Mouse (Mus musculus): ENCODE data around the gene Cog4. TPM values are rescaled to one million over a fixed set of nuclear protein-coding genes. Genes with fewer than 3 reads are reported as not detected.
A peak's percentile ranks its signal among the peaks of the same experiment; 100 is the strongest.
"Not testable (repeated sequence)": the region's sequence is repeated elsewhere in the genome, so short reads cannot be mapped to it uniquely, and the experiment has no call there.

Cog4 gene
- total and polyA plus RNA-seq, 3 experiments: 24.9 to 35.2 (median 27.5) TPM

DNA sequence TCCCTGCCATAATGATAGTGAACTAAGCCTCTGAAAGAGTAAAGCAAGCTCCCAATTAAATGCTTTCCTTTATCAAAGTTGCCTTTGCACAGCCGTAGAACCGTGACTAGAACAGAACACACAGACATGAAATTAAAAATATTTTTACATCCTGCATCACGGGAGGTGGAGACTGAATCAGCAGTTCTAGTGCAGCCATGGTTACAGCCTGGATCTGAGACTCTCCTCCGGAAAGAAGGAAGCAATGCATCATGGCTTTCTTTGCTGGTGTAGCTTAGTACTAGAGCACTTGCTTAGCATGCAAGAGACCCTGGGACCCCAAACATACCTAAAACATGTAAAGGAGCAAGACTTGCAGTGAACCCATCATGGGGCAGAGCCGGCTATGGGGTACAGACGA is 59.0 kb downstream of the Cog4 start:
- TF ChIP-seq E2F4 (IDR thresholded peaks at IDR 0.05; ENCODE audit: insufficient replicate concordance, low read depth, low read length) (no peak), ETS1 (conservative IDR thresholded peaks at IDR 0.05; ENCODE audit: low read depth, low read length) (no peak), ZC3H11A (IDR thresholded peaks at IDR 0.05; ENCODE audit: low read depth, low read length) (no peak), RCOR1 (conservative IDR thresholded peaks at IDR 0.05; ENCODE audit: low read depth, low read length) (no peak), NRF1 (IDR thresholded peaks at IDR 0.05; ENCODE audit: low read depth, low read length) (no peak)
- no peak overlapping the region for H3K4me2 ChIP-seq (ENCODE audit: insufficient read depth, low read depth, poor library complexity, severe bottlenecking)
- no peaks in the 10 kb centered on the region for H3K36me3 ChIP-seq (replicated peaks in 1 of 2; ENCODE audit: control insufficient read depth in 1 of 2, insufficient read depth in 1 of 2, low read length in 1 of 2)
- dilution Hi-C loops (cut with MboI; ENCODE audit: extremely low pct_ligation_motif_present, extremely low pct_unique_long_range_greater_than_20kb, low sequenced_read_pairs): no loop called here
- H3K9ac ChIP-seq (ENCODE audit: insufficient read depth, low read depth): no peak overlapping the region
- no peak for DNase-seq (ENCODE audit: extremely low read depth)
- no peaks in the 10 kb centered on the region for H3K27me3 ChIP-seq (replicated peaks)
- no peak overlapping the region for H3K4me3 ChIP-seq (replicated peaks in 1 of 3; ENCODE audit: low read depth in 2 of 3, low read length in 2 of 3, poor library complexity in 1 of 3)
- in situ Hi-C loops (cut with MboI; ENCODE audit: low pct_ligation_motif_present, low pct_unique_long_range_greater_than_20kb, low sequenced_read_pairs): no loop called here
- H3K9me3 ChIP-seq (replicated peaks; ENCODE audit: low read length): no peaks in the 10 kb centered on the region
- H3K4me1 ChIP-seq (ENCODE audit: control insufficient read depth in 1 of 2, insufficient read depth in 2 of 2): peaks cover 4 to 10% of the 10 kb centered on the region in 2 experiments; a peak in 2 of 4 replicates
- peaks cover 2% of the 10 kb centered on the region; the same call in 1 of the 2 replicates for H3K79me2 ChIP-seq (replicated peaks; ENCODE audit: control insufficient read depth, extremely low read depth, insufficient read depth, poor library complexity, severe bottlenecking)
- no peak overlapping the region for H3K27ac ChIP-seq (ENCODE audit: insufficient read depth, low read depth)

GRCm38 (mm10) chr8:110906682-110907081 is 60.3 kb downstream of the Cog4 start:
- Histone ChIP-seq H3K4me1 (ENCODE audit: control insufficient read depth in 1 of 2, insufficient read depth in 2 of 2) (peaks cover 0 to 5% of the 10 kb centered on the region in 2 experiments; a peak in 2 of 4 replicates), H3K4me2 (ENCODE audit: insufficient read depth, low read depth, poor library complexity, severe bottlenecking) (no peak overlapping the region), H3K9ac (ENCODE audit: insufficient read depth, low read depth) (no peak overlapping the region), H3K79me2 (replicated peaks; ENCODE audit: control insufficient read depth, extremely low read depth, insufficient read depth, poor library complexity, severe bottlenecking) (no peaks in the 10 kb centered on the region), H3K27me3 (replicated peaks) (no peaks in the 10 kb centered on the region), H3K36me3 (replicated peaks in 1 of 2; ENCODE audit: control insufficient read depth in 1 of 2, insufficient read depth in 1 of 2, low read length in 1 of 2) (no peaks in the 10 kb centered on the region), H3K4me3 (replicated peaks in 1 of 3; ENCODE audit: low read depth in 2 of 3, low read length in 2 of 3, poor library complexity in 1 of 3) (no peak overlapping the region), H3K27ac (ENCODE audit: insufficient read depth, low read depth) (no peak overlapping the region), H3K9me3 (replicated peaks; ENCODE audit: low read length) (no peaks in the 10 kb centered on the region)
- no peak for DNase-seq (ENCODE audit: extremely low read depth)
- in situ Hi-C loops (cut with MboI; ENCODE audit: low pct_ligation_motif_present, low pct_unique_long_range_greater_than_20kb, low sequenced_read_pairs) (no loop called here), dilution Hi-C loops (cut with MboI; ENCODE audit: extremely low pct_ligation_motif_present, extremely low pct_unique_long_range_greater_than_20kb, low sequenced_read_pairs) (no loop called here)
- no peak for TF ChIP-seq KAT2A (IDR thresholded peaks at IDR 0.05; ENCODE audit: insufficient replicate concordance, low read length)
- TF ChIP-seq MEF2A (IDR thresholded peaks at IDR 0.05; ENCODE audit: borderline replicate concordance, low read depth, low read length): no peak
- TF ChIP-seq EP300 (IDR thresholded peaks at IDR 0.05; ENCODE audit: low read length): no peak
- TF ChIP-seq ZC3H11A (IDR thresholded peaks at IDR 0.05; ENCODE audit: low read depth, low read length): no peak
- no peak for TF ChIP-seq CHD2 (IDR thresholded peaks at IDR 0.05; ENCODE audit: low read length)
- TF ChIP-seq UBTF (IDR thresholded peaks at IDR 0.05; ENCODE audit: low read depth, low read length): no peak
- TF ChIP-seq RCOR1 (conservative IDR thresholded peaks at IDR 0.05; ENCODE audit: low read depth, low read length): no peak
- no peak for TF ChIP-seq MAX (IDR thresholded peaks at IDR 0.05; ENCODE audit: low read length)
- no peak for TF ChIP-seq NELFE (IDR thresholded peaks at IDR 0.05; ENCODE audit: low read depth, low read length)
- TF ChIP-seq CHD1 (IDR thresholded peaks at IDR 0.05; ENCODE audit: low read depth, low read length): no peak

- DNase-seq (ENCODE audit: extremely low read depth); H3K27ac ChIP-seq (ENCODE audit: insufficient read depth, low read depth); H3K9me3 ChIP-seq (replicated peaks; ENCODE audit: low read length); in situ Hi-C loops (cut with MboI; ENCODE audit: low pct_ligation_motif_present, low pct_unique_long_range_greater_than_20kb, low sequenced_read_pairs); H3K4me3 ChIP-seq (replicated peaks in 1 of 3; ENCODE audit: low read depth in 2 of 3, low read length in 2 of 3, poor library complexity in 1 of 3); H3K9ac ChIP-seq (ENCODE audit: insufficient read depth, low read depth); H3K36me3 ChIP-seq (replicated peaks in 1 of 2; ENCODE audit: control insufficient read depth in 1 of 2, insufficient read depth in 1 of 2, low read length in 1 of 2); dilution Hi-C loops (cut with MboI; ENCODE audit: extremely low pct_ligation_motif_present, extremely low pct_unique_long_range_greater_than_20kb, low sequenced_read_pairs); H3K27me3 ChIP-seq (replicated peaks); H3K4me2 ChIP-seq (ENCODE audit: insufficient read depth, low read depth, poor library complexity, severe bottlenecking); H3K79me2 ChIP-seq (replicated peaks; ENCODE audit: control insufficient read depth, extremely low read depth, insufficient read depth, poor library complexity, severe bottlenecking): not testable (repeated sequence)
- TF ChIP-seq CTCF (conservative IDR thresholded peaks at IDR 0.05 in 1 of 2, IDR thresholded peaks at IDR 0.05 in 1 of 2; ENCODE audit: low read depth in 2 of 2, low read length in 2 of 2) (peak in 1 of 2 experiments; percentile 24; a peak in 1 of 4 replicates), RAD21 (IDR thresholded peaks at IDR 0.05; ENCODE audit: low read depth, low read length) (peak; percentile 5)
- peaks cover 3 to 17% of the 10 kb centered on the region in 2 experiments; a peak in 2 of 4 replicates for H3K4me1 ChIP-seq (ENCODE audit: control insufficient read depth in 1 of 2, insufficient read depth in 2 of 2)
Measured at GRCm38 (mm10) chr8:110909850-110910249, 63.5 kb downstream of the Cog4 start.
